Comparison of ENCODE assay signal across 26 mouse cellular contexts in the genomic region with DNA sequence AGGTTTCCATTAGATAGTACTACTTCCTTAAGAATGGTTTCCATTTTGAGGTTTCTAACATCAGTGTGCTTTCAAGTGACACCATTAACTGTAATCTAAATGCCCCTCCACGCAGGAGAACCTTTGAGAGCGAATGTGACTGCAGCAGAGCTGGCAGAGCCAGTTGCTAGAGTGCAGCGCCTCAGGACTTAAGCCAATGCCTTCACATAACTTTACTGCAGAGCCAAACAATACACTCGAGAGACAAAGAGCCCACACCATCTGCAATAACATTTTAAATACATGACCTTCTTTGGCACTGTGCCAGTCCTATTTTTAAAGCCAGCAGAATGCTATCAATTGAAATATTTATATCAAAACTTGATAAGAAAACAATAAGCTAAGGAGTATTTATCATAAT. TPM values are rescaled to one million over a fixed set of nuclear protein-coding genes. Genes with fewer than 3 reads are reported as not detected.
A peak's percentile ranks its signal among the peaks of the same experiment; 100 is the strongest.
DNase-seq lines count a peak whose midpoint lies in the region; ATAC-seq and TF ChIP-seq lines count a peak whose summit lies in the region.
"Had no signal": no experiment of that assay in that cellular context is flagged by ENCODE, and none has a peak within 500 bp of the region (broad histone marks: within the 10 kb centered on the region; RNA-seq: fewer than 3 reads in every experiment).

No protein-coding gene starts in this region.

- H3K4me3 ChIP-seq in embryonic facial prominence, embryonic 14.5 days (ENCODE audit: low read depth, low read length), result no peak overlapping the region
- no peak overlapping the region for H3K4me3 ChIP-seq in embryonic facial prominence, embryonic 10.5 days
- no peak overlapping the region for H3K4me3 ChIP-seq in heart, embryonic 15.5 days
- no peak overlapping the region for H3K4me3 ChIP-seq in limb, embryonic 14.5 days (replicated peaks; ENCODE audit: low read length)
- H3K4me3 ChIP-seq in limb, embryonic 10.5 days, result no peak overlapping the region
- H3K4me3 ChIP-seq in lung, postnatal 0 days (ENCODE audit: low read depth, low read length), result no peak overlapping the region
- H3K4me3 ChIP-seq: embryonic facial prominence, embryonic 15.5 days; gastrocnemius, adult 2 months; heart, embryonic 13.5 days; hindbrain, embryonic 10.5 days; hindbrain, embryonic 13.5 days; intestine, embryonic 15.5 days had no signal

- intact Hi-C loops in heart, postnatal 36 days (cut with DNase I), result no loop called here

- H3K9me3 ChIP-seq in embryonic facial prominence, embryonic 14.5 days (ENCODE audit: control insufficient read depth, low read length), result no peaks in the 10 kb centered on the region
- no peaks in the 10 kb centered on the region for H3K9me3 ChIP-seq in embryonic facial prominence, embryonic 10.5 days
- H3K9me3 ChIP-seq in heart, embryonic 15.5 days (replicated peaks), result no peaks in the 10 kb centered on the region
- H3K9me3 ChIP-seq in limb, embryonic 14.5 days (ENCODE audit: control insufficient read depth, low read length), result no peaks in the 10 kb centered on the region
- H3K9me3 ChIP-seq in limb, embryonic 10.5 days (replicated peaks), result no peaks in the 10 kb centered on the region
- no peaks in the 10 kb centered on the region for H3K9me3 ChIP-seq in lung, postnatal 0 days (ENCODE audit: low read length)
- H3K9me3 ChIP-seq: embryonic facial prominence, embryonic 15.5 days; heart, embryonic 13.5 days; hindbrain, embryonic 10.5 days; hindbrain, embryonic 13.5 days; intestine, embryonic 15.5 days had no signal

- no peak overlapping the region for H3K4me2 ChIP-seq in embryonic facial prominence, embryonic 14.5 days (ENCODE audit: low read depth, low read length)
- no peak overlapping the region for H3K4me2 ChIP-seq in heart, embryonic 15.5 days
- H3K4me2 ChIP-seq in limb, embryonic 14.5 days (replicated peaks; ENCODE audit: low read depth, low read length, severe bottlenecking), result no peak overlapping the region
- H3K4me2 ChIP-seq in lung, postnatal 0 days (replicated peaks; ENCODE audit: low read depth, low read length), result no peak overlapping the region
- H3K4me2 ChIP-seq: embryonic facial prominence, embryonic 15.5 days; heart, embryonic 13.5 days; hindbrain, embryonic 13.5 days; intestine, embryonic 15.5 days had no signal

- TF ChIP-seq POLR2A in limb, embryonic 14.5 days (IDR thresholded peaks at IDR 0.05; ENCODE audit: borderline replicate concordance, extremely low read depth, insufficient read depth, insufficient read length), result no peak

- no peaks in the 10 kb centered on the region for H3K27me3 ChIP-seq in embryonic facial prominence, embryonic 14.5 days (replicated peaks; ENCODE audit: control insufficient read depth, insufficient read depth, low read length)
- H3K27me3 ChIP-seq in embryonic facial prominence, embryonic 10.5 days (replicated peaks; ENCODE audit: low read depth, poor library complexity, severe bottlenecking), result no peaks in the 10 kb centered on the region
- no peaks in the 10 kb centered on the region for H3K27me3 ChIP-seq in heart, embryonic 15.5 days
- no peaks in the 10 kb centered on the region for H3K27me3 ChIP-seq in limb, embryonic 14.5 days (ENCODE audit: control insufficient read depth, insufficient read depth, low read length)
- no peaks in the 10 kb centered on the region for H3K27me3 ChIP-seq in limb, embryonic 10.5 days (ENCODE audit: low read depth, poor library complexity, severe bottlenecking)
- no peaks in the 10 kb centered on the region for H3K27me3 ChIP-seq in lung, postnatal 0 days (replicated peaks; ENCODE audit: insufficient read depth, low read length)
- H3K27me3 ChIP-seq: embryonic facial prominence, embryonic 15.5 days; heart, embryonic 13.5 days; hindbrain, embryonic 13.5 days; intestine, embryonic 15.5 days had no signal

- no peak for TF ChIP-seq EP300 in lung, postnatal 0 days (IDR thresholded peaks at IDR 0.05)

- no peaks in the 10 kb centered on the region for H3K4me1 ChIP-seq in embryonic facial prominence, embryonic 14.5 days (ENCODE audit: control insufficient read depth, insufficient read depth, low read length)
- 0 out of 2 replicates have a peak, but pooled peaks cover 2% of the 10 kb centered on the region for H3K4me1 ChIP-seq in embryonic facial prominence, embryonic 10.5 days
- peaks cover 16% of the 10 kb centered on the region for H3K4me1 ChIP-seq in heart, embryonic 15.5 days (replicated peaks)
- no peaks in the 10 kb centered on the region for H3K4me1 ChIP-seq in limb, embryonic 14.5 days (ENCODE audit: control insufficient read depth, insufficient read depth, low read length)
- no peaks in the 10 kb centered on the region for H3K4me1 ChIP-seq in limb, embryonic 10.5 days
- no peaks in the 10 kb centered on the region; the same call in 1 of the 2 replicates for H3K4me1 ChIP-seq in lung, postnatal 0 days (ENCODE audit: insufficient read depth, low read depth, low read length)
- H3K4me1 ChIP-seq: embryonic facial prominence, embryonic 15.5 days; intestine, embryonic 15.5 days had no signal

- WGBS in embryonic facial prominence, embryonic 14.5 days, result 66% methylated on average over 4 of the region's 4 CpGs
- WGBS in embryonic facial prominence, embryonic 10.5 days, result 90% methylated on average over 4 of the region's 4 CpGs
- 22% methylated on average over 4 of the region's 4 CpGs for WGBS in heart, embryonic 15.5 days
- WGBS in limb, embryonic 14.5 days, result 52% methylated on average over 4 of the region's 4 CpGs
- WGBS in limb, embryonic 10.5 days, result 88% methylated on average over 4 of the region's 4 CpGs
- WGBS in lung, postnatal 0 days, result 30% methylated on average over 4 of the region's 4 CpGs

- H3K36me3 ChIP-seq in embryonic facial prominence, embryonic 14.5 days (ENCODE audit: control insufficient read depth, insufficient read depth, low read length), result peaks cover 40% of the 10 kb centered on the region
- H3K36me3 ChIP-seq in embryonic facial prominence, embryonic 10.5 days (replicated peaks), result peaks cover 48% of the 10 kb centered on the region
- peaks cover 7% of the 10 kb centered on the region for H3K36me3 ChIP-seq in heart, embryonic 15.5 days
- H3K36me3 ChIP-seq in limb, embryonic 14.5 days (ENCODE audit: control insufficient read depth, insufficient read depth, low read length), result peaks cover 31% of the 10 kb centered on the region
- H3K36me3 ChIP-seq in limb, embryonic 10.5 days, result peaks cover 54% of the 10 kb centered on the region
- H3K36me3 ChIP-seq in lung, postnatal 0 days (ENCODE audit: insufficient read depth, low read length), result peaks cover 7% of the 10 kb centered on the region; the same call in 1 of the 2 replicates

- H3K9ac ChIP-seq in embryonic facial prominence, embryonic 14.5 days (ENCODE audit: low read depth, low read length), result no peak overlapping the region
- no peak overlapping the region for H3K9ac ChIP-seq in heart, embryonic 15.5 days
- H3K9ac ChIP-seq in limb, embryonic 14.5 days (ENCODE audit: low read depth, low read length, severe bottlenecking), result no peak overlapping the region
- H3K9ac ChIP-seq in lung, postnatal 0 days (replicated peaks; ENCODE audit: low read depth), result no peak overlapping the region
- H3K9ac ChIP-seq: embryonic facial prominence, embryonic 15.5 days; forebrain, postnatal 0 days; heart, embryonic 13.5 days; hindbrain, embryonic 13.5 days; intestine, embryonic 15.5 days had no signal

- DNase-seq in embryonic facial prominence, embryonic 14.5 days (ENCODE audit: low spot score), result peak; percentile 40
- DNase-seq in embryonic facial prominence, embryonic 10.5 days (ENCODE audit: low spot score), result no peak
- DNase-seq in heart, postnatal 36 days, result no peak
- DNase-seq in limb, embryonic 14.5 days (ENCODE audit: low spot score), result peak; percentile 20
- no peak for DNase-seq in limb, embryonic 10.5 days (ENCODE audit: low spot score)
- peak; percentile 22 for DNase-seq in lung, postnatal 0 days (ENCODE audit: low spot score)
- no peak for DNase-seq in lung, postnatal 36 days
- DNase-seq: adrenal gland, adult 8-10 months; adrenal gland, postnatal 25 days; cerebellum, adult 11-12 months; cerebellum, adult 8-10 months; cerebellum, postnatal 10 days; cerebellum, postnatal 36 days; embryo, embryonic 11 days; forebrain, postnatal 0 days; gastrocnemius, adult 2 months; gastrocnemius, postnatal 14 days had no signal

- no peak overlapping the region for H3K27ac ChIP-seq in embryonic facial prominence, embryonic 14.5 days (replicated peaks; ENCODE audit: low read depth, low read length)
- no peak overlapping the region for H3K27ac ChIP-seq in embryonic facial prominence, embryonic 10.5 days (replicated peaks)
- H3K27ac ChIP-seq in heart, embryonic 15.5 days, result peak overlapping the region; percentile 33
- no peak overlapping the region for H3K27ac ChIP-seq in limb, embryonic 14.5 days (replicated peaks; ENCODE audit: low read depth, low read length)
- H3K27ac ChIP-seq in limb, embryonic 10.5 days, result no peak overlapping the region
- no peak overlapping the region for H3K27ac ChIP-seq in lung, postnatal 0 days (ENCODE audit: low read length)
- H3K27ac ChIP-seq: embryonic facial prominence, embryonic 15.5 days; gastrocnemius, adult 2 months; heart, embryonic 13.5 days; hindbrain, embryonic 10.5 days; hindbrain, embryonic 13.5 days; intestine, embryonic 15.5 days had no signal

- no peak for TF ChIP-seq CTCF in lung, postnatal 0 days (IDR thresholded peaks at IDR 0.05)

- no peak for ATAC-seq in embryonic facial prominence, embryonic 14.5 days (ENCODE audit: low read depth)
- no peak for ATAC-seq in heart, embryonic 15.5 days (replicated peaks; ENCODE audit: insufficient number of reproducible peaks, insufficient read depth, low FRiP score, low read depth)
- ATAC-seq in limb, embryonic 14.5 days (ENCODE audit: low FRiP score, low read depth), result no peak
- ATAC-seq in lung, postnatal 0 days, result no peak
- ATAC-seq: activated CD4-positive, CD25-positive, alpha-beta regulatory T cell, adult 4 months; forebrain, embryonic 14.5 days; forebrain, postnatal 0 days; hindbrain, embryonic 16.5 days; intestine, embryonic 15.5 days had no signal

RNA-seq across cellular contexts. Expression of gene Xpo4, which starts 35.6 kb away (rescaled TPM):
- polyA plus RNA-seq in embryonic facial prominence, embryonic 14.5 days (2014; fragmentation: Nextera tagmentation; extraction: Ambion mirVana), result 23.0 and 26.5 TPM in 2 replicates
- polyA plus RNA-seq in embryonic facial prominence, embryonic 10.5 days (2016; fragmentation: Nextera tagmentation; extraction: Ambion mirVana), result 30.0 and 32.9 TPM in 2 replicates
- polyA plus RNA-seq in heart, embryonic 15.5 days (2015; fragmentation: Nextera tagmentation; extraction: Ambion mirVana), result 11.1 and 12.6 TPM in 2 replicates
- 10 to 100 TPM; 10.5 to 12.7 TPM for total RNA-seq in heart, postnatal 36 days (2021)
- 15.5 and 16.2 TPM in 2 replicates for polyA plus RNA-seq in limb, embryonic 14.5 days (2012; rRNA removed)
- 27.4 and 30.9 TPM in 2 replicates for polyA plus RNA-seq in limb, embryonic 14.5 days (2014; fragmentation: Nextera tagmentation; extraction: Ambion mirVana)
- polyA plus RNA-seq in limb, embryonic 10.5 days (2016; fragmentation: Nextera tagmentation; extraction: Ambion mirVana), result 30.3 and 33.4 TPM in 2 replicates
- polyA plus RNA-seq in lung, postnatal 0 days (2015; fragmentation: Nextera tagmentation; extraction: Ambion mirVana), result 6.4 and 7.0 TPM in 2 replicates

RNA-seq across cellular contexts. Expression of gene Eef1akmt1, which starts 58.2 kb away (rescaled TPM):
- 87.2 and 105 TPM in 2 replicates for polyA plus RNA-seq in embryonic facial prominence, embryonic 14.5 days (2014; fragmentation: Nextera tagmentation; extraction: Ambion mirVana)
- 107 and 112 TPM in 2 replicates for polyA plus RNA-seq in embryonic facial prominence, embryonic 10.5 days (2016; fragmentation: Nextera tagmentation; extraction: Ambion mirVana)
- 63.3 and 69.0 TPM in 2 replicates for polyA plus RNA-seq in heart, embryonic 15.5 days (2015; fragmentation: Nextera tagmentation; extraction: Ambion mirVana)
- 10 to 100 TPM; 30.6 to 33.2 TPM for total RNA-seq in heart, postnatal 36 days (2021)
- polyA plus RNA-seq in limb, embryonic 14.5 days (2012; rRNA removed), result 38.2 and 44.0 TPM in 2 replicates
- 109 and 112 TPM in 2 replicates for polyA plus RNA-seq in limb, embryonic 14.5 days (2014; fragmentation: Nextera tagmentation; extraction: Ambion mirVana)
- polyA plus RNA-seq in limb, embryonic 10.5 days (2016; fragmentation: Nextera tagmentation; extraction: Ambion mirVana), result 115 and 132 TPM in 2 replicates
- 64.1 and 69.9 TPM in 2 replicates for polyA plus RNA-seq in lung, postnatal 0 days (2015; fragmentation: Nextera tagmentation; extraction: Ambion mirVana)

Comparison
In these comparisons a context has a peak if more than half of its experiments do, and no peak if none do; other contexts are left out.
1. DNase-seq: peak in embryonic facial prominence, embryonic 14.5 days (single experiment), limb, embryonic 14.5 days (single experiment) and lung, postnatal 0 days (single experiment); none in embryonic facial prominence, embryonic 10.5 days (single experiment), heart, postnatal 36 days (0 of 2), limb, embryonic 10.5 days (single experiment) and lung, postnatal 36 days (single experiment).